Mouse (Mus musculus): ENCODE measurements at regions not wholly inside any gene's neighbourhood (a gene's known extent, or its start where the extent isn't known, plus 50 kb on each side); places are given as distances from the start of the nearest gene placed in this dataset.

DNA sequence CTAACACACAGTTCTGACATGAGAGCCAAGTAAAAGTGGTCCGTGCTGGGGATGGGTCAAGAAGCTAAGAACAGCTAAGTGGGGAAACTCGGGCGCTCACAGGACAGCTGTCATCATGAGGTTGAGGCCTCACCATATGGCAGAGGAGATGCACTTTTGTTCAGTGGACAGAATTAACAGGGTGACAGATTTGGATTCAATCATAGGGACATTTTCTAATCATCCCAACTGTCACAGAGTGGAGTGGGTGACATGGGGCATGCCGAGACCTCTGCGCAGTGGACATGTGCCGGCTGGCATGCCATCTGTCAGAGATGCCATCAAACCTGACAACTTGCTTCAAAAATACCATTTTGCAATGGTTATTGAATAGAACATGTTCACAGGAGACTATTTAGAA, 215.1 kb upstream of the Tmc3 start:
- H3K27me3 ChIP-seq (ENCODE audit: control insufficient read depth, insufficient read depth, low read length), result no peaks in the 10 kb centered on the region; the same call in 1 of the 2 replicates
- H3K27ac ChIP-seq (ENCODE audit: insufficient read depth, low read length), result no peak overlapping the region
- 90% methylated on average over 6 of the region's 6 CpGs for WGBS
- TF ChIP-seq CTCF (IDR thresholded peaks at IDR 0.05; ENCODE audit: extremely low read depth, insufficient read depth, insufficient read length, insufficient replicate concordance), result no peak
- no peak for TF ChIP-seq POLR2A (IDR thresholded peaks at IDR 0.05; ENCODE audit: low read depth, low read length)
- no peaks in the 10 kb centered on the region for H3K36me3 ChIP-seq (ENCODE audit: control insufficient read depth, insufficient read depth, low read length)
- H3K4me3 ChIP-seq (ENCODE audit: extremely low read depth, insufficient read depth, insufficient read length), result no peak overlapping the region
- DNase-seq (ENCODE audit: low read depth in 1 of 2, low spot score in 2 of 2), result no peak
- no peaks in the 10 kb centered on the region for H3K4me1 ChIP-seq (ENCODE audit: control insufficient read depth, insufficient read depth, insufficient read length)

DNA sequence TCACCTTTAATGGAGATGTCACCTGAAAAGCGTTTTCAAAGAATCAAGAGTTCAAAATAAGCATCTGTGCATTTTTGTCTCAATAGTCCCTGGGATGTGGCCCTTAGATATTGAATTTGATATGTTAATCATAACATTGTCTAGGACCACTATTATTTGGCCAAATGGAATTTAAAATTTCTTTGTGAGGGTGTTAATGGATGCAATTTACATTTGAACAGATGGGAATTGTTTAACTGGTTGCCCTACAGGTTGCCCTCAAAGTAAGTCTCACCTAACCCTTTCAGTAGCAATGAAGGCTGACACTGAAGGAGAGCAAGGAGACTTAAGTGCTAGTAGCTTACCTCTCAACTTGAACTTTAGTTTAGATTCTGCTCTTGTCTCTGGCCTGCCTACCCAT, 207.9 kb upstream of the Tmc3 start:
- 91% methylated on average over 1 of the region's 1 CpGs for WGBS
- H3K36me3 ChIP-seq (ENCODE audit: control insufficient read depth, insufficient read depth, low read length), result no peaks in the 10 kb centered on the region

DNA sequence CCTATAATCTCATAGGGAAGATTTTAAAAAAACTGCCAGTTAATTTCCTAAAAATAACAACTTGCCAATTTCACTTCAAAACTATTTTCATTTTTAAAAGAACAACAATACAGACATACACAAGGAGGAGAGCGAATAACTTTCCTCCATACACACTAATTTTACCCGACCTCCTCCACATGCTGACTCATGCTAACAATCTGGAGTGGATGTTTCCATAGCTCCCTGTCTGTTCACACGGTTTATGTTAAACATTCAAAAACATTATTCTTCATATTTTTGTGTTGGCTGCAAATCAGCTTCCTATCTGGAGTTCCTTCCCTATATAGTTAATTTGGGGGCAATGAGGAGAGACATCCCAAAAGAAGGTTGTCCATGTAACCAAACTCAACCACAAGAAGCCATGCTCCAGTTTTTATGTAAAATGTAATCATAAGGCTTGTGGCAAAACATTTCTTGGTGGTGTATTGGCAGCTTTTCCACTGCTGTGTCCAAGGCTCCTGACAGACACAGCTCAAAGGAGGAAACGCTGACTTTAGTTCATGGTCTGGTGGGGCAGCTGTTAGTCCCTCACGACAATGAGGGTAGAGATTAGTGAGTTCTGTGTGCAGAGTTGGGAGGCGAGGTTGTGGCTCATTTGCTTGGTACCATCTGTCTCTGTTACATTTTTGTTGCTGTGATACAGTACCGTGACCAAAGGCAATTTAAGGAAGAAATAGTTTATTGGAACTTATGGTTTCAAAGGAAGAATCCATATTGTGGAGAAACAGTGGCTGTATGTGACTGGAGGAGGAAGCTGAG, 203.1 kb upstream of the Tmc3 start:
- no peaks in the 10 kb centered on the region for H3K27me3 ChIP-seq (ENCODE audit: control insufficient read depth, insufficient read depth, low read length)
- no peaks in the 10 kb centered on the region for H3K4me1 ChIP-seq (ENCODE audit: control insufficient read depth, insufficient read depth, insufficient read length)
- TF ChIP-seq CTCF (IDR thresholded peaks at IDR 0.05; ENCODE audit: extremely low read depth, insufficient read depth, insufficient read length, insufficient replicate concordance) (no peak), POLR2A (IDR thresholded peaks at IDR 0.05; ENCODE audit: low read depth, low read length) (no peak)
- 72% methylated on average over 7 of the region's 7 CpGs for WGBS
- no peak for DNase-seq (ENCODE audit: low read depth in 1 of 2, low spot score in 2 of 2)
- H3K4me3 ChIP-seq (ENCODE audit: extremely low read depth, insufficient read depth, insufficient read length), result no peak overlapping the region
- H3K27ac ChIP-seq (ENCODE audit: insufficient read depth, low read length), result no peak overlapping the region
- H3K36me3 ChIP-seq (ENCODE audit: control insufficient read depth, insufficient read depth, low read length), result no peaks in the 10 kb centered on the region

More for the DNA sequence above, 207.9 kb upstream of the Tmc3 start:
- no peaks in the 10 kb centered on the region for H3K27me3 ChIP-seq (ENCODE audit: control insufficient read depth, insufficient read depth, low read length)
- H3K27ac ChIP-seq (ENCODE audit: insufficient read depth, low read length), result no peak overlapping the region
- no peak for TF ChIP-seq POLR2A (IDR thresholded peaks at IDR 0.05; ENCODE audit: low read depth, low read length)
- no peak for TF ChIP-seq CTCF (IDR thresholded peaks at IDR 0.05; ENCODE audit: extremely low read depth, insufficient read depth, insufficient read length, insufficient replicate concordance)
- DNase-seq (ENCODE audit: low read depth in 1 of 2, low spot score in 2 of 2), result no peak
- no peaks in the 10 kb centered on the region for H3K4me1 ChIP-seq (ENCODE audit: control insufficient read depth, insufficient read depth, insufficient read length)
- H3K4me3 ChIP-seq (ENCODE audit: extremely low read depth, insufficient read depth, insufficient read length), result no peak overlapping the region

DNA sequence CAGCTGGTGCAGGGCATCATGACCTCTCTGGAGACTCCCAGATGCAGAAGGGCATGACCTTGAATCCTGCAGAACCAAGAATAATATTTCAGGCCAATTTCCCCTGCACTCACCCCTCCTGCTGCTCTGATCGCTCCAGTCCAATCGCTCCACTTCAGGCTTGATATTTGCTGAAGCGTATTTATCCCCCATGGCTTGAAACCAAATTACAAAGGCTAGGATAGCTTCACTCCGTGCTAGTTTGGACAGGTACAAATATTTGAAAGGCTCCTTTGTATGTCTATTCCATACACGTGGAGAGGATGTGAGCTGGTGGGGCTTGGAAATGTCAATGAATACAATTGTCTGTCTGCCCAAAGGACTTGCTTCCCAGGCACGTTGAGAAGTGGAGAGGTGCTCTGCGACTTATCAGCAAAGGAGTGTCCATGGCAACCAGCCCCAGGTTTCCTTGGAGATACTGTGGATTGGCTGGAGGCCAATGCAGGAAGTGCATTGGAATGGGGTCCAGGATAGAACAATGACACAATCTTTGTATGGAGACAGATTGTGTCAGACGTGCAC, 201.8 kb upstream of the Tmc3 start:
- no peaks in the 10 kb centered on the region for H3K36me3 ChIP-seq (ENCODE audit: control insufficient read depth, insufficient read depth, low read length)
- H3K4me3 ChIP-seq (ENCODE audit: extremely low read depth, insufficient read depth, insufficient read length), result no peak overlapping the region
- no peak overlapping the region for H3K27ac ChIP-seq (ENCODE audit: insufficient read depth, low read length)
- no peak for DNase-seq (ENCODE audit: low read depth in 1 of 2, low spot score in 2 of 2)
- 60% methylated on average over 8 of the region's 8 CpGs for WGBS
- TF ChIP-seq POLR2A (IDR thresholded peaks at IDR 0.05; ENCODE audit: low read depth, low read length) (no peak), CTCF (IDR thresholded peaks at IDR 0.05; ENCODE audit: extremely low read depth, insufficient read depth, insufficient read length, insufficient replicate concordance) (no peak)
- no peaks in the 10 kb centered on the region for H3K27me3 ChIP-seq (ENCODE audit: control insufficient read depth, insufficient read depth, low read length)
- no peaks in the 10 kb centered on the region for H3K4me1 ChIP-seq (ENCODE audit: control insufficient read depth, insufficient read depth, insufficient read length)

DNA sequence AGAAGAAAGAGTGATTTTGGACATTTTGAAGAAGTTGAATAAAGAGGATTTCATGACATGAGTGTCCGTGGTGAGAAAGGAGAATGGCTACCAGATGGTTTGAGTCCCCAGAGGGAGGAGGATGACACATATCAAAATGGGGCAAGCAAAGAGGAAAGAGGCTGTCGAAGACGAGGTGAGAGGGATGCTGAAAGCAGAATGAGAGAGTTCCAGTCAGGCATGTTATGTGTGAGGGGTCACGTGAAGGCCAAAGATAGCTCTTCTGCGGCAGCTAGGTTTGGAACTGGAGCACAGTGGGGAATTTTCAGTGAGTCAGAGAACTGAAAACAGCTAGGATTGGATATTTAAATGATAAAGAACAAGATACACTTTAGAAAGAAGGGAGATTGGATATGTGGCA, 193.3 kb upstream of the Tmc3 start:
- no peak for DNase-seq (ENCODE audit: low read depth in 1 of 2, low spot score in 2 of 2)
- H3K36me3 ChIP-seq (ENCODE audit: control insufficient read depth, insufficient read depth, low read length), result no peaks in the 10 kb centered on the region
- TF ChIP-seq CTCF (IDR thresholded peaks at IDR 0.05; ENCODE audit: extremely low read depth, insufficient read depth, insufficient read length, insufficient replicate concordance), result no peak
- no peak for TF ChIP-seq POLR2A (IDR thresholded peaks at IDR 0.05; ENCODE audit: low read depth, low read length)
- H3K27ac ChIP-seq (ENCODE audit: insufficient read depth, low read length), result no peak overlapping the region
- H3K27me3 ChIP-seq (ENCODE audit: control insufficient read depth, insufficient read depth, low read length), result no peaks in the 10 kb centered on the region
- H3K4me1 ChIP-seq (ENCODE audit: control insufficient read depth, insufficient read depth, insufficient read length), result peaks cover 3% of the 10 kb centered on the region; the same call in 1 of the 2 replicates
- no peak overlapping the region for H3K4me3 ChIP-seq (ENCODE audit: extremely low read depth, insufficient read depth, insufficient read length)
- WGBS, result 70% methylated on average over 5 of the region's 5 CpGs

DNA sequence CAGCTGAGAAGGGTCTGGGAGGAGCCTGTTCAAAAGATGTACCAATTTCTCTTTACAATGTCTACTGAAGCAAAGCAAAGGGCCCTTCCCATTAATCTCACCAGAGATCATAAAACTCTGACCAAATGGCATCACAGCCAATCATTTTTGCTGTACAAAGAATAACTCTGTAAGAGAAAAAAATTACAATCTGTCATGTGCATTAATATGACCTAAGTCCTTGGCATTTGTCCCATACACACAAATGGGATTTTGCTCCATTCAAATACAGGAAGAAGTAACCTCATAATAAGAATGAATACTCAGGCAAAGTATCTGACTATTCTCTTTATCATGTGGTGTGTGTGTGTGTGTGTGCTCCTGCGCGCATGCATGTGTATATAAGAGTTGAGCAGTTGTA, 192.5 kb upstream of the Tmc3 start:
- TF ChIP-seq CTCF (IDR thresholded peaks at IDR 0.05; ENCODE audit: extremely low read depth, insufficient read depth, insufficient read length, insufficient replicate concordance), result no peak
- TF ChIP-seq POLR2A (IDR thresholded peaks at IDR 0.05; ENCODE audit: low read depth, low read length), result no peak
- peaks cover 3% of the 10 kb centered on the region; the same call in 1 of the 2 replicates for H3K4me1 ChIP-seq (ENCODE audit: control insufficient read depth, insufficient read depth, insufficient read length)
- no peak overlapping the region for H3K4me3 ChIP-seq (ENCODE audit: extremely low read depth, insufficient read depth, insufficient read length)
- no peak overlapping the region for H3K27ac ChIP-seq (ENCODE audit: insufficient read depth, low read length)
- 98% methylated on average over 2 of the region's 2 CpGs for WGBS
- no peaks in the 10 kb centered on the region for H3K27me3 ChIP-seq (ENCODE audit: control insufficient read depth, insufficient read depth, low read length)
- no peak for DNase-seq (ENCODE audit: low read depth in 1 of 2, low spot score in 2 of 2)
- H3K36me3 ChIP-seq (ENCODE audit: control insufficient read depth, insufficient read depth, low read length), result no peaks in the 10 kb centered on the region

DNA sequence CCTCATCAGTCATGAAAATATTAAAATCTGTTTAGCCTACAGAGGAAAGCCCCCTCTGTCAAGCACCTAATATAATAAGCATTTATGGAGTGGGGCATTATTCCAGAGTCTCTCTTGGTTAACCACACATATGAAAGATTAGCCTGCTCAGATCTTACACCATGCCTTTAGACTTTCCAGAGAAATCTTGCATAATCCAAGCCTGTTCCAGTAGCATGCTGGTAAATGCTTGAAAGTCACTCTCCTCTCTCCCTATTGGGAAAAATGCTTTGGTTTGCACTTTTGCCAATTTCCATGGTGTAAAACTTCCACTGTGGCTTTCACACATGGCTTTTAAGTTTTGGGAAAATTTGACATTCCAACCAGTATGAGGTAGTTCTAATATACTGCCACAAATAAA, 192.1 kb upstream of the Tmc3 start:
- TF ChIP-seq POLR2A (IDR thresholded peaks at IDR 0.05; ENCODE audit: low read depth, low read length) (no peak), CTCF (IDR thresholded peaks at IDR 0.05; ENCODE audit: extremely low read depth, insufficient read depth, insufficient read length, insufficient replicate concordance) (no peak)
- no peak overlapping the region for H3K27ac ChIP-seq (ENCODE audit: insufficient read depth, low read length)
- no peak for DNase-seq (ENCODE audit: low read depth in 1 of 2, low spot score in 2 of 2)
- no peak overlapping the region for H3K4me3 ChIP-seq (ENCODE audit: extremely low read depth, insufficient read depth, insufficient read length)
- H3K36me3 ChIP-seq (ENCODE audit: control insufficient read depth, insufficient read depth, low read length), result no peaks in the 10 kb centered on the region
- H3K4me1 ChIP-seq (ENCODE audit: control insufficient read depth, insufficient read depth, insufficient read length), result peaks cover 3% of the 10 kb centered on the region; the same call in 1 of the 2 replicates
- no peaks in the 10 kb centered on the region for H3K27me3 ChIP-seq (ENCODE audit: control insufficient read depth, insufficient read depth, low read length)

Measured in spleen, adult 2 months (tissue).